Mouse (Mus musculus): ENCODE results near the gene Mef2a.

DNA sequence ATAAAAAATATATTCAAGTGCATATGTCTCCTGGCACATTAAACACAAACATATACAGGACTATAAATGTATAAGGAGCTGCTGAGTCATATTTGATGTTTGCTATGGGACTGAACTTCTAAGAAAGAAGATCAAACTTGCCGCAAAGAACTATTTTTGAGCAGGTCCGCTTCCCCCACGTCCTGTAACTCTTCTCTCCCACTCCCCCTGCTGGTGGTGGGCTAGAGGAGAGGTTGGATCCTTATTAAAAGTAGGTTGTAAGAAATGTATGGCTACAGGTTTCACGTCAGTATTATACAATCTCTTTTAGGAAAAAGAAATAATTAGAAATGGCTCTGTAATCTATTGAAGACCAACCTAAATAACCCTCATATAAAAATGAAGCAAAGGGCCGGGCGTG is 19.0 kb downstream of the Mef2a start:
- TF ChIP-seq SIN3A (IDR thresholded peaks at IDR 0.05; ENCODE audit: low read length), result no peak
- TF ChIP-seq CTCF (IDR thresholded peaks at IDR 0.05 in 2 of 3, conservative IDR thresholded peaks at IDR 0.05 in 1 of 3; ENCODE audit: control insufficient read depth in 1 of 3, insufficient read depth in 1 of 3, low read depth in 2 of 3, low read length in 3 of 3, poor library complexity in 1 of 3, severe bottlenecking in 1 of 3), result peak; percentile 36 to 58 (median 39)
- no peak for TF ChIP-seq TBP (IDR thresholded peaks at IDR 0.05; ENCODE audit: low read depth, low read length)
- no peak for TF ChIP-seq GABPA (IDR thresholded peaks at IDR 0.05; ENCODE audit: low read depth, low read length)
- TF ChIP-seq MYB (IDR thresholded peaks at IDR 0.05; ENCODE audit: low read depth, low read length), result no peak

Measured in MEL (cell line).